Mouse (Mus musculus) thymus, adult 2 months (tissue): ENCODE measurements at regions not wholly inside any gene's neighbourhood (a gene's known extent, or its start where the extent isn't known, plus 50 kb on each side); places are given as distances from the start of the nearest gene placed in this dataset.

Experiments
- DNase-seq: peaks from one replicate; pipeline ENCODE4 v3.0.0; 2021
- H3K27ac ChIP-seq: fragments of 200-500 bp; 2 replicates; pipeline ENCODE4 v1.5.1; 2012; ENCODE audit warnings: low read length, control low read depth; ENCODE audit not compliant: control insufficient read depth, insufficient read depth
- H3K27me3 ChIP-seq: fragments of 200-500 bp; 2 replicates; pipeline ENCODE4 v1.6.1; 2012; ENCODE audit warnings: mild to moderate bottlenecking, low read length, moderate library complexity, mixed read lengths; ENCODE audit not compliant: control insufficient read depth, insufficient read depth
- H3K36me3 ChIP-seq: fragments of 200-500 bp; 2 replicates; pipeline ENCODE4 v1.6.1; 2012; ENCODE audit warnings: mild to moderate bottlenecking, low read length, moderate library complexity; ENCODE audit not compliant: control insufficient read depth, insufficient read depth
- H3K4me1 ChIP-seq: fragments of 200-500 bp; replicated peaks from 2 replicates; pipeline ENCODE4 v1.6.1; 2012; ENCODE audit warnings: low read length; ENCODE audit not compliant: control insufficient read depth, insufficient read depth
- H3K4me3 ChIP-seq: fragments of 200-500 bp; 2 replicates; pipeline ENCODE4 v1.5.1; 2012; ENCODE audit warnings: mild to moderate bottlenecking, low read length, control low read depth, moderate library complexity; ENCODE audit not compliant: control insufficient read depth, insufficient read depth
- CTCF ChIP-seq: fragments of 200-500 bp; IDR thresholded peaks from 2 replicates; pipeline ENCODE4 v1.5.1; 2012; ENCODE audit warnings: mild to moderate bottlenecking, control low read depth, low read length, moderate library complexity, borderline replicate concordance; ENCODE audit not compliant: control insufficient read depth, poor library complexity, insufficient read depth; ENCODE audit errors: extremely low read depth
- POLR2A ChIP-seq: fragments of 200-500 bp; IDR thresholded peaks from 2 replicates; pipeline ENCODE4 v1.6.1; 2012; ENCODE audit warnings: mild to moderate bottlenecking, low read length, control low read depth, moderate library complexity; ENCODE audit not compliant: control insufficient read depth, poor library complexity, insufficient read depth; ENCODE audit errors: extremely low read depth
- WGBS: fragments of 180-500 bp; shearing (Covaris S2); methylation state at CpG from one replicate; pipeline ENCODE4 v1.1.7; 2018; 5-methylcytosine and 5-hydroxymethylcytosine counted together

- no peak for TF ChIP-seq CTCF
- no peak for TF ChIP-seq POLR2A
- DNase-seq = no peak
- peaks cover 29% of the 10 kb centered on the region for H3K27me3 ChIP-seq
- no peaks in the 10 kb centered on the region for H3K36me3 ChIP-seq
- no peaks in the 10 kb centered on the region for H3K4me1 ChIP-seq
- no peak overlapping the region for H3K4me3 ChIP-seq
- H3K27ac ChIP-seq = no peak overlapping the region
- 9% methylated on average over 21 of the region's 21 CpGs for WGBS
Measured at GRCm38 (mm10) chr6:51183576-51184420, 248.7 kb upstream of the Nfe2l3 start.

GRCm38 (mm10) chr6:51184500-51184899, 248.0 kb upstream of the Nfe2l3 start:
- WGBS = 15% methylated on average over 3 of the region's 3 CpGs
- Histone ChIP-seq H3K27me3 (peaks cover 29% of the 10 kb centered on the region), H3K36me3 (no peaks in the 10 kb centered on the region), H3K4me1 (no peaks in the 10 kb centered on the region), H3K27ac (no peak overlapping the region), H3K4me3 (no peak overlapping the region)
- DNase-seq = no peak
- TF ChIP-seq CTCF (no peak), POLR2A (no peak)

- no peak for DNase-seq
- H3K27me3 ChIP-seq = peaks cover 27% of the 10 kb centered on the region
- no peak overlapping the region for H3K4me3 ChIP-seq
- no peak overlapping the region for H3K27ac ChIP-seq
- H3K4me1 ChIP-seq = no peaks in the 10 kb centered on the region
- no peak for TF ChIP-seq POLR2A
- no peak for TF ChIP-seq CTCF
- no peaks in the 10 kb centered on the region for H3K36me3 ChIP-seq
- 38% methylated on average over 6 of the region's 6 CpGs for WGBS
Measured at GRCm38 (mm10) chr6:51185201-51185600, 247.3 kb upstream of the Nfe2l3 start.

- no peak overlapping the region for H3K27ac ChIP-seq
Measured at GRCm38 (mm10) chr6:51189173-51189572, 243.3 kb upstream of the Nfe2l3 start.

GRCm38 (mm10) chr6:51192826-51193225, 239.6 kb upstream of the Nfe2l3 start:
- no peak for DNase-seq
- H3K27ac ChIP-seq = no peak overlapping the region
- no peaks in the 10 kb centered on the region for H3K36me3 ChIP-seq
- TF ChIP-seq CTCF (no peak), POLR2A (no peak)
- H3K4me1 ChIP-seq = no peaks in the 10 kb centered on the region
- WGBS = 53% methylated on average over 8 of the region's 8 CpGs
- H3K4me3 ChIP-seq = no peak overlapping the region
- H3K27me3 ChIP-seq = no peaks in the 10 kb centered on the region; the same call in 1 of the 2 replicates

More at GRCm38 (mm10) chr6:51189173-51189572, 243.3 kb upstream of the Nfe2l3 start:
- Histone ChIP-seq H3K4me3 (no peak overlapping the region), H3K4me1 (no peaks in the 10 kb centered on the region), H3K27me3 (peaks cover 8% of the 10 kb centered on the region), H3K36me3 (no peaks in the 10 kb centered on the region)
- WGBS = 86% methylated on average over 3 of the region's 3 CpGs
- no peak for DNase-seq
- TF ChIP-seq POLR2A (no peak), CTCF (no peak)

- TF ChIP-seq CTCF = no peak
- no peak for TF ChIP-seq POLR2A
- H3K4me3 ChIP-seq = no peak overlapping the region
- H3K36me3 ChIP-seq = no peaks in the 10 kb centered on the region
- DNase-seq = no peak
- no peaks in the 10 kb centered on the region; the same call in 1 of the 2 replicates for H3K27me3 ChIP-seq
- no peak overlapping the region for H3K27ac ChIP-seq
- 35% methylated on average over 12 of the region's 12 CpGs for WGBS
- no peaks in the 10 kb centered on the region for H3K4me1 ChIP-seq
Measured at GRCm38 (mm10) chr6:51193356-51193755, 239.1 kb upstream of the Nfe2l3 start.

- H3K36me3 ChIP-seq = no peaks in the 10 kb centered on the region
- no peak for TF ChIP-seq CTCF
- no peak for TF ChIP-seq POLR2A
- H3K27ac ChIP-seq = no peak overlapping the region
- H3K4me1 ChIP-seq = no peaks in the 10 kb centered on the region
- no peak overlapping the region for H3K4me3 ChIP-seq
- no peak for DNase-seq
- 87% methylated on average over 2 of the region's 2 CpGs for WGBS
- no peaks in the 10 kb centered on the region; the same call in 1 of the 2 replicates for H3K27me3 ChIP-seq
Measured at GRCm38 (mm10) chr6:51196391-51196790, 236.1 kb upstream of the Nfe2l3 start.
